Mouse (Mus musculus): Measurements from ENCODE around the gene Slc26a10.

Gene Slc26a10

DNA sequence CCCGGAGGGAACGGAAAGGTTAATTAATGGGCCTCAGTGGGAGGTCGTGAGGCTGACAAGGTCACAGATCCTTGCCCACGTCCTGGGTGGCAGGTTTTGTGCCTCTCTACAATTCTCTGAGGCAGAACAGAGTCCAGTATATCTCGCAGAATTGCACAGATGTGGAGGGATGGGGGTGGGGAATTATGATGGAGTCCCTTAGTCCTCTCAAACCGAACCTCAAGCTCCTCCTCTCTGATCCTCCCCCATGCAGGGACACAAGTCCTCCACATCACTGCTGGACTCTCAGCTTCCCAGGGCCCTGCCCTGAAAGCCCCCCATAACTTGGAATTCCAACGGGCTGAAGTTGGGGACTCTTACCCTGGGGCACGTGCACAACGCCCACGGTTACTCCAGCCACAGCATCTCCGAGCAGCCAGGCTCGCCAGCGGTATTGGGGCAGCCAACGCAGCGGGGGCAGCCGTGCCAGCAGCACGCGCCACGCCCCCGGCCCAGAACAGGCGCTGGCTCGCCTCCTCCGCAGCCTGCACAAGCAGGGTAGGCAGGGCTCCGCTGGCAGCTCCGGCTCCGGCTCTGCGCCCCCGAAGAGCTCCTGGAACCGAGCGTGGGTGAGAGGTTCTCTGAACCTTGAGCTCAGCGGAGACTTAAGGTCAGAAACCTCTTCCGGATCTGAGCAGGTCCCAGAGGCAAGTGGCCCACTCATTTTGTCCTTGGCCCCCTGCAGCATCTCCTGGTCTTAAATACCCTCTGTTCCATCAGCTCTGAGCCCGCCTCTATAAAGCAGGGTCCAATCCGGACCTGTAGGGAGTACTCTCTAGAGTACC lies at the start of gene Slc26a10:
Gene Slc26a10, minus strand, starts transcription at position 775 of the 824 bp plus-strand sequence.
- DNase-seq (ENCODE audit: low read depth, low spot score): no peak

DNA sequence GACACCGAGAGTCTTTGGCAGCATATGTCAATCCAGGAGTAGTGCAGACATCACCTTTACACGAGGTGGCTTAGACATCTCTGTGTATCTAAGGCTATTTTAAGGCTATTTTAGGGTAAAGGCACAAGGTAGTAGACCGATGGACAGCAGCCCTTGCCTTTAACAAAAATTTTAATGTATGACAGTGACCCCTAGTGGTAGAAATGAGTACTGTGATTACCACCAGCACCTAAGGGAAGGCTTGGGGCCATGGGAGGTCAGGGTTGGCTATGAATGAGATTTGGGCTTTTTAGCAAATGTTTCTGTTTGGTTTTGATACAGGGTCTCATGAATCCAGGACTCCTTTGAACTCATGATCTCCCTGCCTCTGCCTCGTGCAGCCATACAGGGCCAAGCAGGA lies 48.5 kb upstream of the Slc26a10 start:
- DNase-seq (ENCODE audit: low read depth, low spot score): peak; percentile 74

- DNase-seq (ENCODE audit: low read depth, low spot score): no peak
Observed at GRCm38 (mm10) chr10:127227163-127227562, 46.7 kb upstream of the Slc26a10 start.

DNA sequence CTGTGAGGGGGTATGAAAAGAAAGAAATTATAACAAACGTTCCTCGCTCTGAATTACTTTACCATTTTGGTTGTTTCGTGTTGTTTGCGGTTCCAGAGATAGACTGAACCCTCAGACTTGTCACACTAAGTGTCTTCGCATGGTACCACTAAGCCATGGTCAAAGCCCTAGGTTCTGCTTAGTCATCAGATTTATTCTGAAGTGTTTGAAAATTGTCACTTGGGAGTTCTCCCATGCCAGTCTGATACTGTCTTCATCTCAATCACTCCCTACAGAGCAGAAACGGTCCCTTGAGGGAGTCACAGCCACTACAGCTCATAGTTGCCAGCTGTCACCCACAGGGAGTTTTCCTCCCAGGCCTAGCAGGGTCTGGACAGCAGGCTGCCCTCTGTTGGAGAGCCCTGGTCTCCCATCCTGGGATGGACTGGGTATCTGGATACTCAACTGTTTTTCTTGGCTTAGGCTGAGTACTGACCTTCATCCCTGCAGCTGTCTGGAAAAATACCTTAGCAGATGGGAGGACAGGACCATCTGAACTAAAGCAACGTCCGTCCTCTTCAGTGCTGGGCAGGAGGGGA lies 46.0 kb upstream of the Slc26a10 start:
- no peak for DNase-seq (ENCODE audit: low read depth, low spot score)

DNA sequence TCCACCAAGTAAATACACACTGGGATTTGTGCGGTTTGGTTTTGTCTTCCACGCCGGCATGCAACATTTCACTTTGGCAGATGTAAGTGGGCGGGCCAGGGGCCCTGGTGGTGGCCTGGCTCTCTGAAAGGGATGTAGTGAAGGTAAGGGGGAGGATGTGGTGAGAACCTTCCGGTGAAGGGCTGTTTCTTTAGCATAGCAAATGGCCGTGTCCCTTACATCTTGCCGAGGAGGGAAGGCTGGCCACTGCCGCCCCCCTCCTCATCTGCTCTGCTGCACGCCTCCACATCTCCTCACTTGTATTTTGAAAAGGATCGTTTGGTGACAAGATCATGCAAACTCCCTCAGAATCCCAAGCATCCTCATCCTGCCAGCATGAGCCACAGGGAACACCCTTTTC lies 45.3 kb upstream of the Slc26a10 start:
- peak; percentile 48 for DNase-seq (ENCODE audit: low read depth, low spot score)

- peak; percentile 91 for DNase-seq (ENCODE audit: low read depth, low spot score)
Observed at GRCm38 (mm10) chr10:127225213-127225612, 44.8 kb upstream of the Slc26a10 start.

GRCm38 (mm10) chr10:127218339-127218738 lies 37.9 kb upstream of the Slc26a10 start:
- no peak for DNase-seq (ENCODE audit: low read depth, low spot score)

DNA sequence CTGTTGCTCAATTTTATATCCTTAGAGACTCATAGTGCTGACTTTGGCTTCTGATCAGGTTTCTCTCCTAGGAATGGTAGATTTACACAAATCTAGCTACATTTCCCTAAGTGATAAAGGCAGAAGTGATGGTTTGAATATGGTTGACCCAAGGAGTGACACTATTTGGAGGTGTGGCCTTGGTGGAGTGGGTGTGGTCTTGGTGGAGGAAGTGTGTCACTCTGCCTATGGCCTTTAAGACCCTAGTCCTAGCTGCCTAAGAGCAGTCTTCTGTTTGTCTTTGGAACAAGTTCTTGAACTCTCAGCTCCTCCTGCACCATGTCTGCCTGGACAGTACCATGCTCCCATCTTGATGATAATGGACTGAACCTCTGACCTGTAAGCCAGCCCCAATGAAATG lies 36.7 kb upstream of the Slc26a10 start:
- DNase-seq (ENCODE audit: low read depth, low spot score): no peak

DNA sequence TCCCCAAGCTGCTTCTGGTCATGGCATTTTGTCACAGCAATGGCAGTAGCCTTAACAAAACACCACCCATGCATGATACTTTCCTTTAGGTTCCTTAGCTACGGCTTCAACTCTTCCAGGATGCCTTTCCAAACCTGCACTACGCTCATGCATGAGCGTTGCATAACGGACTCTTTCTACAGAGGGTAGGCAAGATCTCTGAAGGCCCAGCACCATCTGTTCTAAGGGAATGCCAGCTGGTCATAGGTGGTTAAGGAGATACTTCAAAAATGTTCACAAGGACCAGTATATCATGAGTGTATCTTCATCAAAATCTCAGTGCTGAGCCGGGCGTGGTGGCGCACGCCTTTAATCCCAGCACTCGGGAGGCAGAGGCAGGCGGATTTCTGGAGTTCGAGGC lies 36.0 kb upstream of the Slc26a10 start:
- no peak for DNase-seq (ENCODE audit: low read depth, low spot score)

- no peak for DNase-seq (ENCODE audit: low read depth, low spot score)
Observed at GRCm38 (mm10) chr10:127214422-127214803, 34.0 kb upstream of the Slc26a10 start.

GRCm38 (mm10) chr10:127213704-127214421 lies 33.4 kb upstream of the Slc26a10 start:
- peak; percentile 88 for DNase-seq (ENCODE audit: low read depth, low spot score)

GRCm38 (mm10) chr10:127213272-127213671 lies 32.8 kb upstream of the Slc26a10 start:
- no peak for DNase-seq (ENCODE audit: low read depth, low spot score)

DNA sequence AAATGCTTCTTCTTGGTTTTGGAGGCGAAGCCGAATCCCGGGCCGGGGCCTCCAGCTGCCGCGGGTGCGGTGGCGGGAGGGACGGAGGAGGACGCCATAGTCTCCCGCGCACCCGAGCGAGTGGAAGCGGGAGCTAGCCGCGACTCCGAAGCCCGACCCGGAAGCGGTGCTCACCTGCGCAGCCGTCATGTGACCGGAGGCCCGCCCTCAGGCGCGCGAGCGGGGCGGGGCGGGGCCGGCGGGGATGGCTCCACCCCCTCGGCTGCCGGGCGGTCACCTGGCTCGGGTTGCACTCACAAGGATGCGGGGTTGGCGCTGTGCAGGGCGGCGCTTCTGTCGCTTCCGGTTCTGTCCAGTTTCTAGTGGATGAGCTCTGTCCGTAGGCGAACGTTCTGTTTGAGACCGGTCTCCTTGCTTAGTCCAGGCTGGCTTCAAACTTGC lies 31.0 kb upstream of the Slc26a10 start, which contains the start of gene Pip4k2c:
Gene Pip4k2c, minus strand, starts transcription at position 172 of the 441 bp plus-strand sequence.
- DNase-seq (ENCODE audit: low read depth, low spot score): peak; percentile 95

DNA sequence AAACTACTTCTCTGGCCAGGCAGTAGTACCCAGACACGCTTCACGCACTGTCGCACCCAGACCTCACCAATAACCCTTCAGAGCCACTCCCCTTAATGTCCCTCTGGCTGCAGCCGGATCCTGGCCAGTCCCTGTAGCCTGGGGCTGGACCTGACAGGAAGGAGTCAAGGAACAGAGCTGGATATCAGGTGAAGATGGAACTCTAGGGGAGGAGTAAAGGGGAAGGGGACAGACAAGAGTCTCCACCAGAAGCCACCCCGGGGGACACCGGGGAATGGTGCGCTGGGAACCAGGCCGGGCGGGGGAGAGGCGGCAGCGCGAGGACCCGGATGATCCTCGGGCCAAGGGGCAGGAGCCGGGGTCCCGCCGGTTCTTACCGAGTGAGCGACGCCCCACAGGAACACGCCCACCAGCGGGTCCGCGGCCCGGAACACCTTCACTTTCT lies 30.5 kb upstream of the Slc26a10 start:
- DNase-seq (ENCODE audit: low read depth, low spot score): no peak

DNA sequence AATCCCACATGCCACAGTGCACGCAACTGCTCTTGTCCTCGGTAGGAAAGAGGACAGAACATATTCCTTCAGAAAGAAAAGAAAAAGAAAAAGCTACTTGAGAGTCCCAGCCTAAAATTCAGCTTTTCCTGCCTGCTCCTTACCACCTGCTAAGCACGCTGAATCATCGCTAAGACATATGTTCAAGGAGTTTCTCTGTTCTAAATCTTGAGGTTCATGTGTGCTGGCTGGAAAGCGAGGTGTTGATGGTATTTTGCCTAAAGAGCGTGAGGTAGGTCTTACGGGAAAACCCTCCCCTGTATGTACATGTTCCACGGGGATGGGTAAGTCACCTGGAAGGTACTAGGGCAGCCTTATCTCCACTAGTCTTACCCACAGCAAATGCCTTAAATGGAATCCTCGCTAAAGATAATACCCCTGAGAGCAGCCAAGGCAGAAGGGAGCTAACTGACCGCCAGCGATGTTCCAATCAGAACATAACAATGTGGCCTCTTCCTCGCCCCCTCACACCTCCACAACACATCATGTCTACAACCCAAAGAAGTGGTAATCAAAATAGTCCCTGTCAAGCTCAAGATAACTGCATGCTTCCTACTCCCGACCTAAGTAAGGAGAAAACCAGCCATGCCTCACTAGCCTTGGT lies 29.6 kb upstream of the Slc26a10 start:
- no peak for DNase-seq (ENCODE audit: low read depth, low spot score)

DNA sequence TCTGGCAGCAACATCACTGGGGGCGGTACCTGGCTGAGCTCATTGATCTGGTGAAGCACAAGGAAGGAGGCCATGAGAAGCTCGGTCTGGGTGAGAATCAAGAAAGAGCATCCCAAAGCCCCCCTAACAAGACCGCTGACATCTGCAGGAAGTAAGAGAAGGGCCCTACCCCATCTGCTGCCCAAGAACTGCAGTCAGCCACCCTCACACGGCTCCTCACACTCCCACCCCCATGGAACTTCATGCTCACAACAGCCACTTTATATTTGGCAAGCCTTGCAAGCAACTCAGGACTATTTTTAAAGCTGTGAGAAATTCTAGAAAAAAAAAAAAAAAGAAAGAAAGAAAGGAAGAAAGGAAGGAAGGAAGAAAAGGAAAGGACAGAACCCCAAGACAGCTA lies 28.5 kb upstream of the Slc26a10 start:
- DNase-seq (ENCODE audit: low read depth, low spot score): no peak

GRCm38 (mm10) chr10:127205373-127205772 lies 24.9 kb upstream of the Slc26a10 start:
- peak; percentile 48 for DNase-seq (ENCODE audit: low read depth, low spot score)

GRCm38 (mm10) chr10:127204589-127204988 lies 24.1 kb upstream of the Slc26a10 start:
- DNase-seq (ENCODE audit: low read depth, low spot score): no peak

GRCm38 (mm10) chr10:127203106-127203505 lies 22.7 kb upstream of the Slc26a10 start:
- DNase-seq (ENCODE audit: low read depth, low spot score): no peak

- DNase-seq (ENCODE audit: low read depth, low spot score): no peak
Observed at GRCm38 (mm10) chr10:127200279-127200678, 19.8 kb upstream of the Slc26a10 start.

GRCm38 (mm10) chr10:127199474-127199873 lies 19.0 kb upstream of the Slc26a10 start:
- no peak for DNase-seq (ENCODE audit: low read depth, low spot score)

DNA sequence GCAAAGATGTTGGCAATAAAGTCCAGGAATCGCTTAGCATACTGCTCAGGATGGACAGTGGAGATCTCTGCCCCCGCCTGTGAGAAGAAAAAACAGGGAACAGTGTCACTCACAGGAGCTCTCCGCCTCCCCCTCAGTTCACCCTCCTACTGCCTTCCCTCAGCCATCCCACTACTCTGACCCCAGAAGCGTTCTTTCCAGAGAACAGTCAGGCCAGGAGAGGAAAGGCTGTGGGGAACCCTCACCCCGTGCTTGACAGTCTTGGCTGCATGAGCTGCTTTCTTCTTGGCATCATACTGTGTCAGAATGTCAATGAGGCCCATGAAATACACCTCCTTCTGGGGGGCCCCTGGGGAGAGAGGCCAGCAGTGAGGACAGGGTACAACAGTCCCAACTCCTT lies 18.6 kb upstream of the Slc26a10 start:
- no peak for DNase-seq (ENCODE audit: low read depth, low spot score)

Data from R1 (cell line).